Mouse (Mus musculus) urinary bladder, postnatal 10 days (tissue): ENCODE results near the gene Rbl2.

Experiments used
- DNase-seq: peaks from one replicate; pipeline ENCODE4 v3.0.0; 2022; ENCODE audit warnings: low spot score

Gene Rbl2

DNA sequence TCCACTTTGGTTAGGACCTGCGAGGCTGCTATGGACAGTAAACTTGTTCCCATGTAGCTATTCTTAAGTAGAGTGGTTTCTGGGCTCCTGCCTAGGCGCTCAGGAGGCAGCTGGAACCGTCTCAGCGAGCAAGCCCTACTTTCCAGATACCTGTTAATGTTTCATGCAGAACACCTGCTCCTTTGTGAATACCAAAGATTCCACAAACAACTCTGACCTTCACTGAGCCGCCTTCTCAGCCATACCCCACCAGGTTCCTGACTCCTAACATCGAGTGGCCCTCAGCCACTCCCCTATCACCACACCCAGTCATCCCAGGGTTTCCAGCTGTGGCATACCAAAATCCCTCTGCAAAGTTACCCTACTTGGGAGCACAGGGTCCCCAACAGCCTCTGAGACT is 100.3 kb downstream of the Rbl2 start:
- no peak for DNase-seq

DNA sequence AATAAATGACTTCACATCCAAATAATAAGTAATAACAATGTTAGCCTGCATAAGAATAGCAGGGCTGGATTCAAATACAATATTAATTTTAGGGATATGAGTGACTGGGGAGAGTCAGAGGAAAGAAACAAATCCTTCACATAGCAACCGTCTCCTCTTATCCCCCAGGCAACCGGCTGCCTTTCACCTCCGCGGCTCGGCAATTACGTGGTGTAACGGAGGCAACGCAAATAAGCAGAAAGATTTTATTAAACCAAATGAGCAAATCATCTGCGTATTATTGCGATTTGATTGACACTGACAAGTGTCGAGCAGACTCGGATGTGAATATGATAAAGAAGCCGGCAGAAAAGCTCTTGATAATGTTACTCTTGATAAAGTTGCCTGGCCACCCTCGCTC is 101.1 kb downstream of the Rbl2 start:
- DNase-seq, result no peak

DNA sequence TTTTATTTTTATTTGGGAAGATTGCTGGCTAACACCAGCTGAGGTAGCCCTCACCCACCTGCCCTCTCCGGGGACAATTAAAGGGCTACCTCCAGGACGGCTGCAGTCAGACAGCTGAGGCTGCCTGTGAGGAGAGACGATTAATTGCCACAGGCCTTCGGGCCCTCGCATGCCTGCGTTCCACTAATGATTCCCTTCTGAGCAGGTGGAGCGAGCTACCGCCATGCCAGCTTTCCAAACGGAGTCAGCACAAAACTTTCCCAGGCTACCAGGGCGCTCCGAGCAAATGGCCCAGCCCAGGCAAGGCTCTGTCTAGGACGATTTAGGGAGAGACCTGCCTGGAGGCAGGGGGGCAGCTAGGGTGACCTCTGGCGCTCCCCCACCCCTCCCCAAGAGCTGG is 101.7 kb downstream of the Rbl2 start:
- no peak for DNase-seq
